Mouse (Mus musculus): ENCODE data around the gene Spindoc. TPM values are rescaled to one million over a fixed set of nuclear protein-coding genes. Genes with fewer than 3 reads are reported as not detected.

Gene Spindoc
- total and polyA plus RNA-seq, 3 experiments, result 13.0 to 54.1 TPM; not detected in 1

DNA sequence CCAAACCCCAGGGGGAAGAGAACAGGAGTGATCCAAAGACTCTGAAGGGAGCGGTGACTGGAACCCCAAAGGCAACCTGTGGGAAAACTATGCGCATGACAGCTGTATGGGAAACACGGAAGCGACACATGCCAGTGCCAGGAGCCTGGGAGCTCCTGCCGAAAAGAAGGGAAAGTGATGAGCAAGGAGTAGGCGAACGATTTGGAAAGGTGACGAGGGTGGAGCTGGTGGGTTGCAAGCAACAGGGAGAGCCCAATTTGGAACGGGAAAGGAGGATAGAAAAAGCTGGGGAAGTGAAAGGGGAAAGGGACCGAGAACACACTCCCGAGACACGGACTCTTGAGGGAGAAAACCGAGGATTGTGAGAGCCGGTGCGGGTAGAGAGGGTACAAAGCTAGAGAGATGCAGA, 42.4 kb downstream of the Spindoc start:
- H3K79me2 ChIP-seq (ENCODE audit: control insufficient read depth, insufficient read depth, low read length, poor library complexity), result peaks cover 57% of the 10 kb centered on the region
- TF ChIP-seq BHLHE40 (IDR thresholded peaks at IDR 0.05; ENCODE audit: borderline replicate concordance, low read depth, low read length), result no peak
- no peak for TF ChIP-seq MAFK (IDR thresholded peaks at IDR 0.05; ENCODE audit: borderline replicate concordance, low read depth, low read length)
- TF ChIP-seq MXI1 (IDR thresholded peaks at IDR 0.05; ENCODE audit: low read depth, low read length), result peak; percentile 16; the same call in 1 of the 2 replicates
- no peak for TF ChIP-seq MYB (IDR thresholded peaks at IDR 0.05; ENCODE audit: low read depth, low read length)
- TF ChIP-seq CHD2 (IDR thresholded peaks at IDR 0.05; ENCODE audit: low read length), result no peak
- no peak for TF ChIP-seq HCFC1 (IDR thresholded peaks at IDR 0.05; ENCODE audit: low read depth, low read length)
- no peak for TF ChIP-seq JUND (IDR thresholded peaks at IDR 0.05; ENCODE audit: low read depth, low read length)
- TF ChIP-seq TBP (IDR thresholded peaks at IDR 0.05; ENCODE audit: low read depth, low read length), result no peak
- TF ChIP-seq GABPA (IDR thresholded peaks at IDR 0.05; ENCODE audit: low read depth, low read length), result no peak
- no peak for TF ChIP-seq POLR2AphosphoS2 (IDR thresholded peaks at IDR 0.05; ENCODE audit: low read length)
- TF ChIP-seq RAD21 (IDR thresholded peaks at IDR 0.05; ENCODE audit: low read depth, low read length), result no peak
- TF ChIP-seq POLR2A (IDR thresholded peaks at IDR 0.05; ENCODE audit: control insufficient read depth in 1 of 2, insufficient read depth in 1 of 2, low read depth in 1 of 2, low read length in 2 of 2, poor library complexity in 1 of 2), result no peak
- no peak for TF ChIP-seq ZNF384 (IDR thresholded peaks at IDR 0.05; ENCODE audit: low read depth, low read length)
- TF ChIP-seq ZMIZ1 (IDR thresholded peaks at IDR 0.05; ENCODE audit: low read depth, low read length), result no peak
- TF ChIP-seq UBTF (IDR thresholded peaks at IDR 0.05; ENCODE audit: borderline replicate concordance, insufficient read depth, low read depth, low read length), result no peak
- TF ChIP-seq USF2 (IDR thresholded peaks at IDR 0.05; ENCODE audit: borderline replicate concordance in 1 of 2, insufficient read depth in 1 of 2, low read depth in 1 of 2, low read length in 2 of 2), result no peak
- no peak for TF ChIP-seq USF1 (IDR thresholded peaks at IDR 0.05; ENCODE audit: low read depth, low read length)
- TF ChIP-seq MEF2A (IDR thresholded peaks at IDR 0.05; ENCODE audit: extremely low read depth, insufficient replicate concordance, low read depth, low read length, poor library complexity, severe bottlenecking), result no peak
- 0 out of 2 replicates have a peak, but pooled peaks have one; percentile 14 for TF ChIP-seq SIN3A (IDR thresholded peaks at IDR 0.05; ENCODE audit: low read length)
- TF ChIP-seq TCF12 (IDR thresholded peaks at IDR 0.05; ENCODE audit: low read depth, low read length), result no peak
- no peak for TF ChIP-seq CHD1 (IDR thresholded peaks at IDR 0.05; ENCODE audit: low read depth, low read length)
- no peak for TF ChIP-seq CTCF (IDR thresholded peaks at IDR 0.05 in 2 of 3, conservative IDR thresholded peaks at IDR 0.05 in 1 of 3; ENCODE audit: control insufficient read depth in 1 of 3, insufficient read depth in 1 of 3, low read depth in 2 of 3, low read length in 3 of 3, poor library complexity in 1 of 3, severe bottlenecking in 1 of 3)
- no peak for TF ChIP-seq GATA1 (IDR thresholded peaks at IDR 0.05; ENCODE audit: low read depth, low read length)
- no peak for TF ChIP-seq NELFE (IDR thresholded peaks at IDR 0.05; ENCODE audit: low read depth, low read length)
- no peak for TF ChIP-seq EP300 (IDR thresholded peaks at IDR 0.05; ENCODE audit: low read depth in 1 of 2, low read length in 2 of 2)
- TF ChIP-seq MYC (IDR thresholded peaks at IDR 0.05; ENCODE audit: low read depth, low read length), result no peak
- no peak for TF ChIP-seq KAT2A (conservative IDR thresholded peaks at IDR 0.05; ENCODE audit: low read depth, low read length)
- no peak for TF ChIP-seq ZC3H11A (IDR thresholded peaks at IDR 0.05; ENCODE audit: low read depth, low read length)
- TF ChIP-seq ELF1 (IDR thresholded peaks at IDR 0.05; ENCODE audit: low read depth, low read length), result peak; percentile 31; the same call in 1 of the 2 replicates
- no peak for TF ChIP-seq ZKSCAN1 (IDR thresholded peaks at IDR 0.05; ENCODE audit: low read depth, low read length)
- TF ChIP-seq MAZ (IDR thresholded peaks at IDR 0.05; ENCODE audit: low read depth, low read length), result no peak
- TF ChIP-seq TAL1 (IDR thresholded peaks at IDR 0.05; ENCODE audit: low read length), result no peak
- no peak for TF ChIP-seq SMC3 (IDR thresholded peaks at IDR 0.05; ENCODE audit: low read depth, low read length)
- no peak for TF ChIP-seq E2F4 (IDR thresholded peaks at IDR 0.05; ENCODE audit: borderline replicate concordance, low read depth, low read length)
- TF ChIP-seq ETS1 (IDR thresholded peaks at IDR 0.05; ENCODE audit: low read depth, low read length), result no peak
- TF ChIP-seq RCOR1 (IDR thresholded peaks at IDR 0.05; ENCODE audit: low read depth, low read length), result no peak
- no peak for TF ChIP-seq POLR2AphosphoS5 (IDR thresholded peaks at IDR 0.05; ENCODE audit: borderline replicate concordance, low read depth, low read length)
- TF ChIP-seq MAX (IDR thresholded peaks at IDR 0.05; ENCODE audit: low read length), result 0 out of 2 replicates have a peak, but pooled peaks have one; percentile 3

More for the DNA sequence above, 42.4 kb downstream of the Spindoc start:
- peaks cover 12 to 47% of the 10 kb centered on the region in 2 experiments for H3K4me1 ChIP-seq (ENCODE audit: control insufficient read depth in 1 of 2, insufficient read depth in 2 of 2, low read length in 2 of 2)
- H3K9ac ChIP-seq (ENCODE audit: control insufficient read depth, low read depth, low read length, poor library complexity, severe bottlenecking), result peak overlapping the region; percentile 97
- DNase-seq (ENCODE audit: low read depth, low spot score), result peak; percentile 31
- peak overlapping the region; percentile 78 to 86 for H3K4me3 ChIP-seq (ENCODE audit: control insufficient read depth in 1 of 2, insufficient read depth in 1 of 2, low read depth in 2 of 2, low read length in 2 of 2)
- peak overlapping the region; percentile 82 for H3K27ac ChIP-seq (ENCODE audit: control insufficient read depth, low read depth, low read length)
- peaks cover 0 to 37% of the 10 kb centered on the region in 2 experiments; a peak in 3 of 4 replicates for H3K36me3 ChIP-seq (ENCODE audit: control insufficient read depth in 1 of 2, insufficient read depth in 2 of 2, low read length in 2 of 2)
- no peaks in the 10 kb centered on the region for H3K9me3 ChIP-seq (replicated peaks; ENCODE audit: insufficient read depth, low read length)
- no peaks in the 10 kb centered on the region for H3K27me3 ChIP-seq (ENCODE audit: control insufficient read depth in 1 of 2, insufficient read depth in 2 of 2, low read length in 2 of 2)
